Mouse (Mus musculus): ENCODE results near the gene Lsm11. TPM values are rescaled to one million over a fixed set of nuclear protein-coding genes. Genes with fewer than 3 reads are reported as not detected.

The Lsm11 gene
- polyA plus RNA-seq, 1 experiment from 2014 or later, result 8.0 TPM

- Histone ChIP-seq H3K36me3 (ENCODE audit: control insufficient read depth, insufficient read depth, low read length) (no peaks in the 10 kb centered on the region), H3K4me3 (ENCODE audit: low read depth, low read length) (peak overlapping the region; percentile 88; the same call in 1 of the 2 replicates), H3K9ac (ENCODE audit: low read length) (peak overlapping the region; percentile 19; the same call in 1 of the 2 replicates), H3K27me3 (ENCODE audit: control insufficient read depth, insufficient read depth, low read length) (no peaks in the 10 kb centered on the region), H3K27ac (replicated peaks; ENCODE audit: low read depth, low read length) (no peak overlapping the region), H3K9me3 (ENCODE audit: control insufficient read depth, low read length) (no peaks in the 10 kb centered on the region), H3K4me1 (ENCODE audit: control insufficient read depth, insufficient read depth, low read length) (peaks cover 6% of the 10 kb centered on the region; the same call in 1 of the 2 replicates), H3K4me2 (ENCODE audit: low read depth, severe bottlenecking) (peak overlapping the region; percentile 85)
- DNase-seq (ENCODE audit: low spot score) (no peak), ATAC-seq (ENCODE audit: insufficient number of reproducible peaks, low FRiP score, low TSS enrichment, low read depth) (no peak)
- WGBS, result 60% methylated on average over 7 of the region's 7 CpGs
Observed at GRCm38 (mm10) chr11:45943108-45943705, 1.5 kb downstream of the Lsm11 start.

- peaks cover 6% of the 10 kb centered on the region; the same call in 1 of the 2 replicates for H3K4me1 ChIP-seq (ENCODE audit: control insufficient read depth, insufficient read depth, low read length)
- ATAC-seq (ENCODE audit: insufficient number of reproducible peaks, low FRiP score, low TSS enrichment, low read depth) (no peak), DNase-seq (ENCODE audit: low spot score) (no peak)
- no peak overlapping the region for H3K9ac ChIP-seq (ENCODE audit: low read length)
- 90% methylated on average over 7 of the region's 7 CpGs for WGBS
- no peaks in the 10 kb centered on the region for H3K27me3 ChIP-seq (ENCODE audit: control insufficient read depth, insufficient read depth, low read length)
- H3K4me3 ChIP-seq (ENCODE audit: low read depth, low read length), result no peak overlapping the region
- H3K27ac ChIP-seq (replicated peaks; ENCODE audit: low read depth, low read length), result no peak overlapping the region
- H3K4me2 ChIP-seq (ENCODE audit: low read depth, severe bottlenecking), result no peak overlapping the region
- no peaks in the 10 kb centered on the region for H3K36me3 ChIP-seq (ENCODE audit: control insufficient read depth, insufficient read depth, low read length)
- H3K9me3 ChIP-seq (ENCODE audit: control insufficient read depth, low read length), result no peaks in the 10 kb centered on the region
Observed at GRCm38 (mm10) chr11:45942281-45942680, 2.5 kb downstream of the Lsm11 start.

- Histone ChIP-seq H3K27me3 (ENCODE audit: control insufficient read depth, insufficient read depth, low read length) (no peaks in the 10 kb centered on the region), H3K9ac (ENCODE audit: low read length) (no peak overlapping the region), H3K4me2 (ENCODE audit: low read depth, severe bottlenecking) (no peak overlapping the region), H3K36me3 (ENCODE audit: control insufficient read depth, insufficient read depth, low read length) (no peaks in the 10 kb centered on the region), H3K4me3 (ENCODE audit: low read depth, low read length) (no peak overlapping the region), H3K4me1 (ENCODE audit: control insufficient read depth, insufficient read depth, low read length) (peaks cover 6% of the 10 kb centered on the region; the same call in 1 of the 2 replicates), H3K9me3 (ENCODE audit: control insufficient read depth, low read length) (no peaks in the 10 kb centered on the region), H3K27ac (replicated peaks; ENCODE audit: low read depth, low read length) (no peak overlapping the region)
- no peak for ATAC-seq (ENCODE audit: insufficient number of reproducible peaks, low FRiP score, low TSS enrichment, low read depth)
- DNase-seq (ENCODE audit: low spot score), result no peak
- 93% methylated on average over 8 of the region's 8 CpGs for WGBS
Observed at GRCm38 (mm10) chr11:45938917-45939316, 5.8 kb downstream of the Lsm11 start.

GRCm38 (mm10) chr11:45937478-45937877 lies 7.3 kb downstream of the Lsm11 start:
- DNase-seq (ENCODE audit: low spot score), result no peak
- no peak overlapping the region for H3K9ac ChIP-seq (ENCODE audit: low read length)
- H3K4me2 ChIP-seq (ENCODE audit: low read depth, severe bottlenecking), result no peak overlapping the region
- peaks cover 2% of the 10 kb centered on the region; the same call in 1 of the 2 replicates for H3K36me3 ChIP-seq (ENCODE audit: control insufficient read depth, insufficient read depth, low read length)
- no peak overlapping the region for H3K4me3 ChIP-seq (ENCODE audit: low read depth, low read length)
- H3K27me3 ChIP-seq (ENCODE audit: control insufficient read depth, insufficient read depth, low read length), result no peaks in the 10 kb centered on the region
- H3K4me1 ChIP-seq (ENCODE audit: control insufficient read depth, insufficient read depth, low read length), result no peaks in the 10 kb centered on the region
- no peaks in the 10 kb centered on the region for H3K9me3 ChIP-seq (ENCODE audit: control insufficient read depth, low read length)
- WGBS, result 97% methylated on average over 8 of the region's 8 CpGs
- no peak overlapping the region for H3K27ac ChIP-seq (replicated peaks; ENCODE audit: low read depth, low read length)
- no peak for ATAC-seq (ENCODE audit: insufficient number of reproducible peaks, low FRiP score, low TSS enrichment, low read depth)

- 90% methylated on average over 10 of the region's 10 CpGs for WGBS
- Histone ChIP-seq H3K27ac (replicated peaks; ENCODE audit: low read depth, low read length) (no peak overlapping the region), H3K27me3 (ENCODE audit: control insufficient read depth, insufficient read depth, low read length) (no peaks in the 10 kb centered on the region), H3K9ac (ENCODE audit: low read length) (no peak overlapping the region), H3K9me3 (ENCODE audit: control insufficient read depth, low read length) (no peaks in the 10 kb centered on the region), H3K4me3 (ENCODE audit: low read depth, low read length) (no peak overlapping the region), H3K36me3 (ENCODE audit: control insufficient read depth, insufficient read depth, low read length) (peaks cover 2% of the 10 kb centered on the region; the same call in 1 of the 2 replicates), H3K4me1 (ENCODE audit: control insufficient read depth, insufficient read depth, low read length) (no peaks in the 10 kb centered on the region), H3K4me2 (ENCODE audit: low read depth, severe bottlenecking) (no peak overlapping the region)
- ATAC-seq (ENCODE audit: insufficient number of reproducible peaks, low FRiP score, low TSS enrichment, low read depth) (no peak), DNase-seq (ENCODE audit: low spot score) (no peak)
Observed at GRCm38 (mm10) chr11:45932771-45933170, 12.0 kb downstream of the Lsm11 start.

GRCm38 (mm10) chr11:45929541-45929940 lies 15.2 kb downstream of the Lsm11 start:
- ATAC-seq (ENCODE audit: insufficient number of reproducible peaks, low FRiP score, low TSS enrichment, low read depth), result no peak
- Histone ChIP-seq H3K36me3 (ENCODE audit: control insufficient read depth, insufficient read depth, low read length) (peaks cover 2% of the 10 kb centered on the region; the same call in 1 of the 2 replicates), H3K4me2 (ENCODE audit: low read depth, severe bottlenecking) (no peak overlapping the region), H3K27me3 (ENCODE audit: control insufficient read depth, insufficient read depth, low read length) (no peaks in the 10 kb centered on the region), H3K4me1 (ENCODE audit: control insufficient read depth, insufficient read depth, low read length) (0 out of 2 replicates have a peak, but pooled peaks cover 5% of the 10 kb centered on the region), H3K9me3 (ENCODE audit: control insufficient read depth, low read length) (no peaks in the 10 kb centered on the region), H3K9ac (ENCODE audit: low read length) (no peak overlapping the region), H3K27ac (replicated peaks; ENCODE audit: low read depth, low read length) (no peak overlapping the region), H3K4me3 (ENCODE audit: low read depth, low read length) (no peak overlapping the region)
- 87% methylated on average over 10 of the region's 10 CpGs for WGBS
- no peak for DNase-seq (ENCODE audit: low spot score)

GRCm38 (mm10) chr11:45927456-45927855 lies 17.3 kb downstream of the Lsm11 start:
- H3K9ac ChIP-seq (ENCODE audit: low read length), result no peak overlapping the region; the same call in 1 of the 2 replicates
- WGBS, result 65% methylated on average over 5 of the region's 5 CpGs
- H3K9me3 ChIP-seq (ENCODE audit: control insufficient read depth, low read length), result no peaks in the 10 kb centered on the region
- H3K4me3 ChIP-seq (ENCODE audit: low read depth, low read length), result no peak overlapping the region
- ATAC-seq (ENCODE audit: insufficient number of reproducible peaks, low FRiP score, low TSS enrichment, low read depth) (no peak), DNase-seq (ENCODE audit: low spot score) (no peak)
- H3K4me1 ChIP-seq (ENCODE audit: control insufficient read depth, insufficient read depth, low read length), result 0 out of 2 replicates have a peak, but pooled peaks cover 5% of the 10 kb centered on the region
- H3K36me3 ChIP-seq (ENCODE audit: control insufficient read depth, insufficient read depth, low read length), result no peaks in the 10 kb centered on the region
- H3K4me2 ChIP-seq (ENCODE audit: low read depth, severe bottlenecking), result no peak overlapping the region
- no peak overlapping the region for H3K27ac ChIP-seq (replicated peaks; ENCODE audit: low read depth, low read length)
- no peaks in the 10 kb centered on the region for H3K27me3 ChIP-seq (ENCODE audit: control insufficient read depth, insufficient read depth, low read length)

GRCm38 (mm10) chr11:45926640-45927082 lies 18.1 kb downstream of the Lsm11 start:
- Histone ChIP-seq H3K4me3 (ENCODE audit: low read depth, low read length) (peak overlapping the region; percentile 26), H3K27me3 (ENCODE audit: control insufficient read depth, insufficient read depth, low read length) (no peaks in the 10 kb centered on the region), H3K27ac (replicated peaks; ENCODE audit: low read depth, low read length) (no peak overlapping the region), H3K4me2 (ENCODE audit: low read depth, severe bottlenecking) (peak overlapping the region; percentile 46), H3K4me1 (ENCODE audit: control insufficient read depth, insufficient read depth, low read length) (peaks cover 6% of the 10 kb centered on the region; the same call in 1 of the 2 replicates), H3K9me3 (ENCODE audit: control insufficient read depth, low read length) (no peaks in the 10 kb centered on the region), H3K36me3 (ENCODE audit: control insufficient read depth, insufficient read depth, low read length) (no peaks in the 10 kb centered on the region), H3K9ac (ENCODE audit: low read length) (peak overlapping the region; percentile 50)
- peak; percentile 86 for DNase-seq (ENCODE audit: low spot score)
- peak; percentile 77; the same call in 1 of the 2 replicates for ATAC-seq (ENCODE audit: insufficient number of reproducible peaks, low FRiP score, low TSS enrichment, low read depth)
- 0% methylated on average over 9 of the region's 9 CpGs for WGBS
